Mouse (Mus musculus): ENCODE results near the gene Arid1b. TPM values are rescaled to one million over a fixed set of nuclear protein-coding genes. Genes with fewer than 3 reads are reported as not detected.

Gene Arid1b
- polyA plus RNA-seq, 2 experiments = 14.7 to 20.5 TPM

GRCm38 (mm10) chr17:5101887-5102286, 107.8 kb downstream of the Arid1b start:
- Histone ChIP-seq H3K4me2 (replicated peaks; ENCODE audit: low read depth, low read length, severe bottlenecking) (no peak overlapping the region), H3K9me3 (ENCODE audit: control insufficient read depth, low read length) (no peaks in the 10 kb centered on the region), H3K9ac (ENCODE audit: low read depth, low read length, severe bottlenecking) (no peak overlapping the region), H3K4me3 (replicated peaks; ENCODE audit: low read length) (no peak overlapping the region), H3K4me1 (ENCODE audit: control insufficient read depth, insufficient read depth, low read length) (peaks cover 16% of the 10 kb centered on the region), H3K27ac (replicated peaks; ENCODE audit: low read depth, low read length) (no peak overlapping the region), H3K27me3 (ENCODE audit: control insufficient read depth, insufficient read depth, low read length) (no peaks in the 10 kb centered on the region), H3K36me3 (ENCODE audit: control insufficient read depth, insufficient read depth, low read length) (0 out of 2 replicates have a peak, but pooled peaks cover 6% of the 10 kb centered on the region)
- ATAC-seq (ENCODE audit: low FRiP score, low read depth) (no peak), DNase-seq (ENCODE audit: low spot score) (no peak)
- 35% methylated on average over 2 of the region's 2 CpGs for WGBS
- no peak for TF ChIP-seq POLR2A (IDR thresholded peaks at IDR 0.05; ENCODE audit: borderline replicate concordance, extremely low read depth, insufficient read depth, insufficient read length)

GRCm38 (mm10) chr17:5105746-5106145, 111.6 kb downstream of the Arid1b start:
- 76% methylated on average over 6 of the region's 6 CpGs for WGBS
- Histone ChIP-seq H3K4me3 (replicated peaks; ENCODE audit: low read length) (no peak overlapping the region), H3K9ac (ENCODE audit: low read depth, low read length, severe bottlenecking) (no peak overlapping the region), H3K27me3 (ENCODE audit: control insufficient read depth, insufficient read depth, low read length) (no peaks in the 10 kb centered on the region), H3K27ac (replicated peaks; ENCODE audit: low read depth, low read length) (no peak overlapping the region), H3K36me3 (ENCODE audit: control insufficient read depth, insufficient read depth, low read length) (no peaks in the 10 kb centered on the region), H3K4me1 (ENCODE audit: control insufficient read depth, insufficient read depth, low read length) (peaks cover 19% of the 10 kb centered on the region), H3K9me3 (ENCODE audit: control insufficient read depth, low read length) (no peaks in the 10 kb centered on the region), H3K4me2 (replicated peaks; ENCODE audit: low read depth, low read length, severe bottlenecking) (no peak overlapping the region)
- TF ChIP-seq POLR2A (IDR thresholded peaks at IDR 0.05; ENCODE audit: borderline replicate concordance, extremely low read depth, insufficient read depth, insufficient read length) = no peak
- no peak for ATAC-seq (ENCODE audit: low FRiP score, low read depth)
- DNase-seq (ENCODE audit: low spot score) = no peak

- H3K27ac ChIP-seq (replicated peaks; ENCODE audit: low read depth, low read length) = no peak overlapping the region
- no peak overlapping the region for H3K9ac ChIP-seq (ENCODE audit: low read depth, low read length, severe bottlenecking)
- no peaks in the 10 kb centered on the region for H3K27me3 ChIP-seq (ENCODE audit: control insufficient read depth, insufficient read depth, low read length)
- TF ChIP-seq POLR2A (IDR thresholded peaks at IDR 0.05; ENCODE audit: borderline replicate concordance, extremely low read depth, insufficient read depth, insufficient read length) = no peak
- H3K4me3 ChIP-seq (replicated peaks; ENCODE audit: low read length) = no peak overlapping the region
- no peaks in the 10 kb centered on the region for H3K36me3 ChIP-seq (ENCODE audit: control insufficient read depth, insufficient read depth, low read length)
- H3K4me1 ChIP-seq (ENCODE audit: control insufficient read depth, insufficient read depth, low read length) = peaks cover 19% of the 10 kb centered on the region
- ATAC-seq (ENCODE audit: low FRiP score, low read depth) (no peak), DNase-seq (ENCODE audit: low spot score) (no peak)
- no peaks in the 10 kb centered on the region for H3K9me3 ChIP-seq (ENCODE audit: control insufficient read depth, low read length)
- 65% methylated on average over 11 of the region's 11 CpGs for WGBS
- H3K4me2 ChIP-seq (replicated peaks; ENCODE audit: low read depth, low read length, severe bottlenecking) = no peak overlapping the region
These were observed 112.4 kb downstream of the Arid1b start for GRCm38 (mm10) chr17:5106263-5107195.

- WGBS = 88% methylated on average over 4 of the region's 4 CpGs
- H3K4me3 ChIP-seq (replicated peaks; ENCODE audit: low read length) = no peak overlapping the region
- ATAC-seq (ENCODE audit: low FRiP score, low read depth) (no peak), DNase-seq (ENCODE audit: low spot score) (no peak)
- no peaks in the 10 kb centered on the region for H3K27me3 ChIP-seq (ENCODE audit: control insufficient read depth, insufficient read depth, low read length)
- H3K36me3 ChIP-seq (ENCODE audit: control insufficient read depth, insufficient read depth, low read length) = no peaks in the 10 kb centered on the region
- H3K9ac ChIP-seq (ENCODE audit: low read depth, low read length, severe bottlenecking) = no peak overlapping the region
- H3K4me2 ChIP-seq (replicated peaks; ENCODE audit: low read depth, low read length, severe bottlenecking) = no peak overlapping the region
- peaks cover 19% of the 10 kb centered on the region for H3K4me1 ChIP-seq (ENCODE audit: control insufficient read depth, insufficient read depth, low read length)
- no peak for TF ChIP-seq POLR2A (IDR thresholded peaks at IDR 0.05; ENCODE audit: borderline replicate concordance, extremely low read depth, insufficient read depth, insufficient read length)
- H3K9me3 ChIP-seq (ENCODE audit: control insufficient read depth, low read length) = no peaks in the 10 kb centered on the region
- H3K27ac ChIP-seq (replicated peaks; ENCODE audit: low read depth, low read length) = no peak overlapping the region
These were observed 113.4 kb downstream of the Arid1b start for GRCm38 (mm10) chr17:5107501-5107900.

- no peaks in the 10 kb centered on the region for H3K36me3 ChIP-seq (ENCODE audit: control insufficient read depth, insufficient read depth, low read length)
- no peak overlapping the region for H3K27ac ChIP-seq (replicated peaks; ENCODE audit: low read depth, low read length)
- no peaks in the 10 kb centered on the region for H3K9me3 ChIP-seq (ENCODE audit: control insufficient read depth, low read length)
- no peaks in the 10 kb centered on the region for H3K27me3 ChIP-seq (ENCODE audit: control insufficient read depth, insufficient read depth, low read length)
- peaks cover 19% of the 10 kb centered on the region for H3K4me1 ChIP-seq (ENCODE audit: control insufficient read depth, insufficient read depth, low read length)
- 60% methylated on average over 1 of the region's 1 CpGs for WGBS
- no peak overlapping the region for H3K4me2 ChIP-seq (replicated peaks; ENCODE audit: low read depth, low read length, severe bottlenecking)
- no peak for TF ChIP-seq POLR2A (IDR thresholded peaks at IDR 0.05; ENCODE audit: borderline replicate concordance, extremely low read depth, insufficient read depth, insufficient read length)
- no peak for ATAC-seq (ENCODE audit: low FRiP score, low read depth)
- H3K4me3 ChIP-seq (replicated peaks; ENCODE audit: low read length) = no peak overlapping the region
- H3K9ac ChIP-seq (ENCODE audit: low read depth, low read length, severe bottlenecking) = no peak overlapping the region
- no peak for DNase-seq (ENCODE audit: low spot score)
These were observed 113.9 kb downstream of the Arid1b start for GRCm38 (mm10) chr17:5108022-5108421.

Measured in limb, embryonic 14.5 days (tissue).